Mouse (Mus musculus): ENCODE data around the gene Fam228a. TPM values are rescaled to one million over a fixed set of nuclear protein-coding genes. Genes with fewer than 3 reads are reported as not detected.
"Not testable (repeated sequence)": the region's sequence is repeated elsewhere in the genome, so short reads cannot be mapped to it uniquely, and the experiment has no call there.

Fam228a gene
- 0.37 TPM in 1 of 2 replicates, not detected in the other for polyA plus RNA-seq (2011; ENCODE audit: insufficient read length, low read depth, missing spikeins)

DNA sequence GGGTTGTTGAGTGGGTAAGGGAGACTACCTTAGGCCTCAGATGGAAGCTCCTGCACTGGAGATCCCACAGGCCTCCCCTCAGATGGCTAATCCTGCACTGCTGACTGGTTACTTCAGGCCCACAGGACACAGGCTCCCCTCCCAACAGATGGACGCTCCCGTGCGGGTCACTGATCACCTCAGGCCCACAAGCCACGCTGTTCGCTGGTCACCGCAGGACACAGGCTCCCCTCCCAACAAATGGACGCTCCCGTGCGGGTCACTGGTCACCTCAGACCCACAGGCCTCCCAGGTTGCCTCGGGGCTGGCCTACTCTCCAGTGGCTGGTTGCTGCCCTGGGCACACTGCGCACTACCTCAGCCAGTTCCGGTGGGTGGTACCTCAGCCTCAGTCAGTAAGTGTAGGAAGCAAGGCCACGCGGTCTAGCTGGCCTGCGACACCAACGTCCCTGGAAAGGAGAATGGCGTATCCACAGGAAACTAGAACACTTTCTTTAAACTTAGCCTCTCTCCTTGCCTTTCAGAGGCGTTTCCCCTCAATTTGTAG, at the start of gene Fam228a:
Gene Fam228a, minus strand, starts transcription at position 400 of the 546 bp plus-strand sequence.
- Histone ChIP-seq H3K4me1 (ENCODE audit: control insufficient read depth, insufficient read depth, low read length) (no peaks in the 10 kb centered on the region), H3K27ac (ENCODE audit: insufficient read depth, low read length) (no peak within 1 kb of the TSS), H3K4me3 (ENCODE audit: insufficient read depth, low read length) (no peak within 1 kb of the TSS)
- no peak for TF ChIP-seq POLR2A (IDR thresholded peaks at IDR 0.05; ENCODE audit: low read depth, low read length)
- TF ChIP-seq CTCF (IDR thresholded peaks at IDR 0.05; ENCODE audit: borderline replicate concordance, insufficient read depth, low read length) = no peak

DNA sequence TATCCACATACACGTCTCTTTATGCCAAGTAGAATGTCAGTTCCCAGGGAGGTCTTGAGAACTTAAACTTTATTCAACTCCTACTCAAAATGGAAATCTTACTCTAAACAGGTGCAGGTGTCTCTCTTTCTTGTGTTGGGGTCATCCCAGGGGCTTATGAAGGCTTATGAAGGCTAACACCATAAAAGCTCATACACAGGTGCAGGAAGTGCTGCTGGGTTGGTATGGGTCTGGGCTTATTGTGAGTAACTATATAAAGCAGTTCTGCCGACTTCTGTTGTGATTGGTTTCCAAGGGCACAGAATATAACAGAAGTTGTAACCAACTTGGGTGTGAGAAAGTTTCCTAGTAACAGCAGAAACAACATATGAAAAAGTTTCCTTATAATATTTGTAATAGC, 46.2 kb upstream of the Fam228a start:
- TF ChIP-seq CTCF (IDR thresholded peaks at IDR 0.05; ENCODE audit: borderline replicate concordance, insufficient read depth, low read length) (no peak), POLR2A (IDR thresholded peaks at IDR 0.05; ENCODE audit: low read depth, low read length) (no peak)
- H3K4me3 ChIP-seq (ENCODE audit: insufficient read depth, low read length) = no peak overlapping the region

DNA sequence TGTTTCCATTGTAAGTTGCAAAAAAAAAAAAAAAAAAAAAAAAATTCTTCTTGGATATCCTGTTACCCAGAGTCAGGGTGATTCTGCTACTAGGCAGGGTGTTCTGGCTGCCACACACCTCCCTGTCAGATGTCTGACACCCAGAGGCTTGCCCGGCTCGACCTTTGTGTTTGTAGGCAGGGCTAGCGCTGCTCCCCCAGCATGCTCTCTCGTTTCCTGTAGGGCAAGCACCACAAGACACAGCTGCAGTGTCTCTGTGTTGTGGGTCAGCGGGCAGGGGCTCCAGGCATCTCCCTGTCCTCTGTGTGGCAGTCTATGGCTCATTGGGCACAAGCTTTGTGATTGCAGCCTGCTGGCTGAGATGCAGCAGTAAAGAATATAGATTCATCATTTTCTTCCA, 45.4 kb upstream of the Fam228a start:
- no peak overlapping the region for H3K27ac ChIP-seq (ENCODE audit: insufficient read depth, low read length)
- TF ChIP-seq POLR2A (IDR thresholded peaks at IDR 0.05; ENCODE audit: low read depth, low read length) = no peak
- TF ChIP-seq CTCF (IDR thresholded peaks at IDR 0.05; ENCODE audit: borderline replicate concordance, insufficient read depth, low read length) = no peak
- no peak overlapping the region for H3K4me3 ChIP-seq (ENCODE audit: insufficient read depth, low read length)
- H3K4me1 ChIP-seq (ENCODE audit: control insufficient read depth, insufficient read depth, low read length) = no peaks in the 10 kb centered on the region

More for the DNA sequence above, 46.2 kb upstream of the Fam228a start:
- Histone ChIP-seq H3K27ac (ENCODE audit: insufficient read depth, low read length) (no peak overlapping the region), H3K4me1 (ENCODE audit: control insufficient read depth, insufficient read depth, low read length) (no peaks in the 10 kb centered on the region)

- H3K4me1 ChIP-seq (ENCODE audit: control insufficient read depth, insufficient read depth, low read length); H3K27ac ChIP-seq (ENCODE audit: insufficient read depth, low read length); H3K4me3 ChIP-seq (ENCODE audit: insufficient read depth, low read length): not testable (repeated sequence)
Observed at GRCm38 (mm10) chr12:4781725-4782404, 43.6 kb upstream of the Fam228a start.

- H3K4me1 ChIP-seq (ENCODE audit: control insufficient read depth, insufficient read depth, low read length) = no peaks in the 10 kb centered on the region
- H3K4me3 ChIP-seq (ENCODE audit: insufficient read depth, low read length) = no peak overlapping the region
- no peak for TF ChIP-seq CTCF (IDR thresholded peaks at IDR 0.05; ENCODE audit: borderline replicate concordance, insufficient read depth, low read length)
- no peak for TF ChIP-seq POLR2A (IDR thresholded peaks at IDR 0.05; ENCODE audit: low read depth, low read length)
- no peak overlapping the region for H3K27ac ChIP-seq (ENCODE audit: insufficient read depth, low read length)
Observed at GRCm38 (mm10) chr12:4781270-4781669, 43.0 kb upstream of the Fam228a start.

DNA sequence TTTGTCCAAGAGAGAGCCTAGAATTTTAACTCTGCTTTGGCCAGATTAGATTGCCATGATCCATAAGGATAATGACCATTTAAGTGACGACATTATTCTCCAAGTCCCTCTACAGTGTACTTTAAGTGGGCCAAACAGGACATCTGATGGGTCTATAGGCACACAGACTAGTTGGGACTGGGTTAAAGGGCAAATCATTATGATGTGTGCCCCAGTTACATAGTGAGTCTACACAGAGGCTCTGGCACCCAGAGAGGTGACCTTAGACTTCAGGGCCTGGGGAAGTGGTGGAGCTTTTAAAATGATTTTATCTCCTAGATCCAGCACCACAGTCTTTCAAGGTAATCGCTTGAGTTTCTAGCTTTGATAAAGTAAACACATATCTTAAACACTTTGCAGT, 42.0 kb upstream of the Fam228a start:
- H3K4me1 ChIP-seq (ENCODE audit: control insufficient read depth, insufficient read depth, low read length) = no peaks in the 10 kb centered on the region
- no peak overlapping the region for H3K4me3 ChIP-seq (ENCODE audit: insufficient read depth, low read length)
- H3K27ac ChIP-seq (ENCODE audit: insufficient read depth, low read length) = no peak overlapping the region
- TF ChIP-seq CTCF (IDR thresholded peaks at IDR 0.05; ENCODE audit: borderline replicate concordance, insufficient read depth, low read length) = no peak
- TF ChIP-seq POLR2A (IDR thresholded peaks at IDR 0.05; ENCODE audit: low read depth, low read length) = no peak

GRCm38 (mm10) chr12:4777734-4778133, 39.5 kb upstream of the Fam228a start:
- Histone ChIP-seq H3K27ac (ENCODE audit: insufficient read depth, low read length) (no peak overlapping the region; the same call in 1 of the 2 replicates), H3K4me3 (ENCODE audit: insufficient read depth, low read length) (no peak overlapping the region), H3K4me1 (ENCODE audit: control insufficient read depth, insufficient read depth, low read length) (no peaks in the 10 kb centered on the region)
- TF ChIP-seq POLR2A (IDR thresholded peaks at IDR 0.05; ENCODE audit: low read depth, low read length) (no peak), CTCF (IDR thresholded peaks at IDR 0.05; ENCODE audit: borderline replicate concordance, insufficient read depth, low read length) (no peak)

- Histone ChIP-seq H3K4me1 (ENCODE audit: control insufficient read depth, insufficient read depth, low read length) (no peaks in the 10 kb centered on the region), H3K27ac (ENCODE audit: insufficient read depth, low read length) (no peak overlapping the region), H3K4me3 (ENCODE audit: insufficient read depth, low read length) (no peak overlapping the region)
- TF ChIP-seq CTCF (IDR thresholded peaks at IDR 0.05; ENCODE audit: borderline replicate concordance, insufficient read depth, low read length) = no peak
- TF ChIP-seq POLR2A (IDR thresholded peaks at IDR 0.05; ENCODE audit: low read depth, low read length) = no peak
Observed at GRCm38 (mm10) chr12:4775588-4775949, 37.3 kb upstream of the Fam228a start.

DNA sequence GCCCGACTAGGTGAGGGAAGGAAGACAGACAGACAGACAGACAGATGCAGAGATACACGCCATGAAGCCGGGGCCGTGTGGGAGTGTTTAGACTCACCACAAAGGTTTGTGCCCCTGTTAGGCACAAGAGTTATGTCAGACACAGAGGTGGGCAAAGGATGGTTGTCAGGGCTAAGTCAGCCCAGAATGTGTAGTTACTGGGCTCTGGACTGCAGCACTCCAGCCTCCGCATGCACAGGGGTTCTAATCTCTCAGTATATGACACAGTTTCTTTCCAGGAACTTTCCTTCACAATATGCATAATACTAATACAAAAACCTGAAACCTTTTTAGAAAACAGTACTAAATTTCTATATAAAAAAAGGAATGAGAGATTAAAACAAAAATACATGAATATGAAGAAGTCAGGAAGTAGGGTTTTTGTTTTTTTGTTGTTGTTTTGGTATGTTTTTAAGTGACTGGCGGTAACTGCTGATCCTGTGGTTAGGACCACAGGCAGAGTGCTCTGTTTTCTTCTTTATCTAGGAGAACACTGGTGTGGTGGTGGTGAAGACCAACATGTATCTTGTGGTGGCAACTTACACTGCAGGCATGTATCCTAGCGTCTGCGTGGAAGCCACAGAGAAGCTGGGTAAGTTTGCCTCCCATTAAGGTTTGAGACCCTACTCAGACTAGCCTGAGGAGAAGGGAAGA, 36.8 kb upstream of the Fam228a start:
- no peak overlapping the region for H3K27ac ChIP-seq (ENCODE audit: insufficient read depth, low read length)
- H3K4me3 ChIP-seq (ENCODE audit: insufficient read depth, low read length) = no peak overlapping the region
- H3K4me1 ChIP-seq (ENCODE audit: control insufficient read depth, insufficient read depth, low read length) = no peaks in the 10 kb centered on the region
- TF ChIP-seq CTCF (IDR thresholded peaks at IDR 0.05; ENCODE audit: borderline replicate concordance, insufficient read depth, low read length) (no peak), POLR2A (IDR thresholded peaks at IDR 0.05; ENCODE audit: low read depth, low read length) (no peak)

- Histone ChIP-seq H3K27ac (ENCODE audit: insufficient read depth, low read length) (no peak overlapping the region), H3K4me3 (ENCODE audit: insufficient read depth, low read length) (peak overlapping the region; percentile 36), H3K4me1 (ENCODE audit: control insufficient read depth, insufficient read depth, low read length) (no peaks in the 10 kb centered on the region)
- TF ChIP-seq CTCF (IDR thresholded peaks at IDR 0.05; ENCODE audit: borderline replicate concordance, insufficient read depth, low read length) = no peak
- peak; percentile 51; the same call in 1 of the 2 replicates for TF ChIP-seq POLR2A (IDR thresholded peaks at IDR 0.05; ENCODE audit: low read depth, low read length)
Observed at GRCm38 (mm10) chr12:4769333-4769723, 31.1 kb upstream of the Fam228a start.

Data from embryonic fibroblast, embryonic 13.5 days (primary cell).